Mouse (Mus musculus) myocyte (in vitro differentiated cells): ENCODE data around the gene Klf15.

Experiments
- E2F4 ChIP-seq: IDR thresholded peaks from one replicate; pipeline ENCODE4 v1.6.1; 2011; ENCODE audit warnings: mild to moderate bottlenecking, control low read depth, moderate library complexity; ENCODE audit not compliant: insufficient read depth
- MAX ChIP-seq: IDR thresholded peaks from one replicate; pipeline ENCODE4 v1.6.1; 2011; ENCODE audit warnings: low read depth, mild to moderate bottlenecking, control low read depth
- POLR2A ChIP-seq: IDR thresholded peaks from one replicate; pipeline ENCODE4 v1.6.1; 2011; ENCODE audit warnings: low read depth, mild to moderate bottlenecking, control low read depth, moderate library complexity; ENCODE audit not compliant: insufficient read length
- USF1 ChIP-seq: IDR thresholded peaks from one replicate; pipeline ENCODE4 v1.6.1; 2011; ENCODE audit warnings: low read depth, mild to moderate bottlenecking, control low read depth, moderate library complexity

DNA sequence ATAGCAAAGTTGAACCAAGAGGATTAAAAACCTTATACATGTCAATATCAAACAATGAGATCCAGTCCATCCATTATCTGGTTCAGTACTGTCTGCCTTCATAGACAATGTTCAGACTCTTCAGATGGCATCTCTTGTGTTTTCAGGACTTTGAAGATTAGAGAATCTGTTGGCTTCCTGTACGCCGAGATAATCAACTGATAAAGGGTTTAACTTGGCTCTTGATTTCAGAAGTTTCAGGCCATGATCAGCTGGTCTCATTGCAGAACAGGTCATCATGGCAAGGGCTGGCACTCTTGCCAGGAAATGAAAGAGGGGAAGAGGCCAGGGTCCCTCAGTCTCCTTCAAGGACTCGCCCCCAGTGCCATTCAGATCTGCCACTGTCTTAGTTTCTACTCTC lies 27.2 kb downstream of the Klf15 start:
- TF ChIP-seq MAX (no peak), E2F4 (no peak), USF1 (no peak), POLR2A (no peak)
